In the genomic region with DNA sequence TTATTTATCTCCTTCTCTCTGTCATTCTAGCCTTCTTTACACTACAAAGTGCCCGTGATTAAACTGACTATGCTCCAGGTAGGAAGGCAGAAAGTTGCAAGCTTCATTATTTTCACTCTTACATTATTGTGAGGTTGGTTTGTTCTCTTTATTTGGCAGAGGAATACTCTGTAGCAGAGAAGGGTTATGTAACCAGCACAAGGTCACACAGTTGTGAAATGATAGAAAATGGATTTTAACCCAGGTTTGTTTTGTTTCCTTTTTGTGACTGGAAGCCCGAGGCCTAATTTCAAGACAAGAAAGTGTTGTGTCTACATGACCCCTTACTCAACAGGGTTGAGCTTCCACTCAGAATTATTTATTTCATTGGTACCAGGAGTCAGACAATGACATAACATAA, we compare ENCODE assay signal across 23 mouse cellular contexts.
DNase-seq lines count a peak whose midpoint lies in the region; ATAC-seq and TF ChIP-seq lines count a peak whose summit lies in the region.
"Had no signal": no experiment of that assay in that cellular context is flagged by ENCODE, and none has a peak within 500 bp of the region (broad histone marks: within the 10 kb centered on the region; RNA-seq: fewer than 3 reads in every experiment).

No protein-coding gene starts in this region.

- H3K27ac ChIP-seq in liver, postnatal 0 days (ENCODE audit: low read depth): no peak overlapping the region
- no peak overlapping the region for H3K27ac ChIP-seq in liver, embryonic 12.5 days
- H3K27ac ChIP-seq: embryonic facial prominence, embryonic 10.5 days; embryonic facial prominence, embryonic 12.5 days; forebrain, embryonic 13.5 days; forebrain, embryonic 15.5 days had no signal

- H3K9ac ChIP-seq in liver, postnatal 0 days (replicated peaks): no peak overlapping the region
- no peak overlapping the region for H3K9ac ChIP-seq in liver, embryonic 12.5 days
- H3K9ac ChIP-seq: embryonic facial prominence, embryonic 12.5 days; forebrain, embryonic 13.5 days; forebrain, embryonic 15.5 days; forebrain, postnatal 0 days had no signal

- H3K36me3 ChIP-seq in liver, postnatal 0 days (replicated peaks; ENCODE audit: insufficient read depth, low read length): no peaks in the 10 kb centered on the region
- no peaks in the 10 kb centered on the region for H3K36me3 ChIP-seq in liver, embryonic 12.5 days
- H3K36me3 ChIP-seq: embryonic facial prominence, embryonic 10.5 days; embryonic facial prominence, embryonic 12.5 days; forebrain, embryonic 15.5 days; G1E had no signal

- H3K4me3 ChIP-seq in liver, postnatal 0 days (ENCODE audit: low read depth, low read length): no peak overlapping the region
- no peak overlapping the region for H3K4me3 ChIP-seq in liver, embryonic 12.5 days
- H3K4me3 ChIP-seq: embryonic facial prominence, embryonic 10.5 days; embryonic facial prominence, embryonic 12.5 days; forebrain, embryonic 13.5 days; forebrain, embryonic 15.5 days had no signal

- ATAC-seq in liver, postnatal 0 days: peak; percentile 66
- no peak for ATAC-seq in liver, embryonic 12.5 days
- ATAC-seq: activated CD4-positive, CD25-positive, alpha-beta regulatory T cell, adult 4 months; CD4-positive, CD25-positive, alpha-beta regulatory T cell, adult 4 months; forebrain, embryonic 13.5 days; forebrain, embryonic 15.5 days; forebrain, postnatal 0 days; Patski had no signal

- H3K4me1 ChIP-seq in liver, postnatal 0 days (ENCODE audit: insufficient read depth): no peaks in the 10 kb centered on the region
- no peaks in the 10 kb centered on the region for H3K4me1 ChIP-seq in liver, embryonic 12.5 days
- H3K4me1 ChIP-seq: embryonic facial prominence, embryonic 12.5 days had no signal

- no peaks in the 10 kb centered on the region for H3K9me3 ChIP-seq in liver, postnatal 0 days (ENCODE audit: low read length)
- no peaks in the 10 kb centered on the region for H3K9me3 ChIP-seq in liver, embryonic 12.5 days (replicated peaks)
- H3K9me3 ChIP-seq: embryonic facial prominence, embryonic 10.5 days; embryonic facial prominence, embryonic 12.5 days; forebrain, embryonic 13.5 days; forebrain, embryonic 15.5 days; G1E had no signal

- no peak for TF ChIP-seq CTCF in liver, postnatal 0 days (IDR thresholded peaks at IDR 0.05; ENCODE audit: low read depth)

- WGBS in liver, postnatal 0 days (ENCODE audit: insufficient replicate concordance): 45% methylated on average over 2 of the region's 2 CpGs
- WGBS in liver, embryonic 12.5 days (ENCODE audit: insufficient replicate concordance): 65% methylated on average over 2 of the region's 2 CpGs

- peak; percentile 9 for DNase-seq in adrenal gland, adult 2 months
- DNase-seq in adrenal gland, adult 18-20 months (ENCODE audit: low spot score in 2 of 2): no peak
- peak; percentile 6 for DNase-seq in adrenal gland, postnatal 14 days
- no peak for DNase-seq in adrenal gland, postnatal 4 days (ENCODE audit: low spot score in 2 of 2)
- DNase-seq in liver, postnatal 0 days: no peak
- DNase-seq: adrenal gland, postnatal 25 days; B cell, adult 2 months; cerebellum, adult 11-12 months; cerebellum, adult 2 months; cerebellum, adult 9-10 months; cerebellum, postnatal 10 days; cerebellum, postnatal 25 days; forebrain, postnatal 0 days had no signal

- 0 out of 2 replicates have a peak, but pooled peaks cover 3% of the 10 kb centered on the region for H3K27me3 ChIP-seq in liver, postnatal 0 days (ENCODE audit: insufficient read depth, low read length)
- peaks cover 9% of the 10 kb centered on the region; the same call in 1 of the 2 replicates for H3K27me3 ChIP-seq in liver, embryonic 12.5 days (replicated peaks)
- H3K27me3 ChIP-seq: CH12.LX; forebrain, embryonic 13.5 days; forebrain, embryonic 15.5 days; Patski had no signal

- no peak for TF ChIP-seq EP300 in liver, postnatal 0 days (IDR thresholded peaks at IDR 0.05; ENCODE audit: low read depth)

- no peak overlapping the region for H3K4me2 ChIP-seq in liver, postnatal 0 days (ENCODE audit: low read depth, low read length)
- no peak overlapping the region for H3K4me2 ChIP-seq in liver, embryonic 12.5 days
- H3K4me2 ChIP-seq: embryonic facial prominence, embryonic 12.5 days; forebrain, embryonic 13.5 days; forebrain, embryonic 15.5 days had no signal

Comparison
In these comparisons a context has a peak if more than half of its experiments do, and no peak if none do; other contexts are left out.
1. DNase-seq: peak in adrenal gland, adult 2 months (single experiment) and adrenal gland, postnatal 14 days (single experiment); none in adrenal gland, adult 18-20 months (0 of 2), adrenal gland, postnatal 4 days (0 of 2) and liver, postnatal 0 days (single experiment).